Mouse (Mus musculus) retina, embryonic 14.5 days (tissue): ENCODE results near the gene Pde4d.
A peak's percentile ranks its signal among the peaks of the same experiment; 100 is the strongest.

ENCODE experiments used
- DNase-seq: peaks from one replicate; pipeline ENCODE4 v3.0.0-alpha.2; 2015; ENCODE audit warnings: low spot score

Gene Pde4d

DNA sequence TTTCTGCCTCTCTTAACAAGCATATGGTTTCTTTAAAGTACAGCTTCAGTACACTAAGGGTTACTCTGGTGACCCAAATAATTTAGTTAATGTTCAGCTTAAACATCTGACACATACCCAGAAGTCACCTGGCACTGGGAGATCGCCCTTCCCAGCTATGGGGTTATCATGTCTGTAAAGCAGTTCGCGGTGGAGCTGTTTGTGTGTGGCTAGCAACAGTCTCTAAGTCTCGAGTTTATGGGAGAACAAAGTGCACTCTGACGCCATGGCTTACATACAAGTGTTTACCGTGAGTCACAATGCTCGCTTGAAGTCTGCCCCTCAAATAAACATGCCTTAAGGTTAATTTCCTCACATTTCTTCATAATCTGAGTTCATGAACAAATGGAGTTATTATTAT is 1053.0 kb downstream of the Pde4d start:
- no peak for DNase-seq

DNA sequence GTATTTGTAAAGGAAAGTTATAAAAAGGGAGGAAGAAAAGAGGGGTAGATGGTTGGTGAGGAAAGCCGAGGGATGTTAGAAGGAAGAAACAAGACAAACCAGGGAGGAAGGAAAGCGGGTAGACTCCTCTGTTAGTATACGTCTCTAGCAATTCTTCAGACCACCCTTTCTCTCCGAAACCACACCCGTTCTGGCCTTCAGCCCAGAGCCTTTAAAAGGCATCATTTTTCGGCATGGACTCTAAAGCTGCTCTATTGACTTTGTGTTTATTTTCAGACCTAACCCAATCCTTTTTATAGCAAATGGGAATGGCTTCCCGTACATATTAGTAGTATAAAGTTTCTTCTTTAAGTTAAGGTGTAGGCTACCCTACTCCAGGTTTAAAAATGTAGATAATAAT is 1057.0 kb downstream of the Pde4d start:
- DNase-seq = no peak

DNA sequence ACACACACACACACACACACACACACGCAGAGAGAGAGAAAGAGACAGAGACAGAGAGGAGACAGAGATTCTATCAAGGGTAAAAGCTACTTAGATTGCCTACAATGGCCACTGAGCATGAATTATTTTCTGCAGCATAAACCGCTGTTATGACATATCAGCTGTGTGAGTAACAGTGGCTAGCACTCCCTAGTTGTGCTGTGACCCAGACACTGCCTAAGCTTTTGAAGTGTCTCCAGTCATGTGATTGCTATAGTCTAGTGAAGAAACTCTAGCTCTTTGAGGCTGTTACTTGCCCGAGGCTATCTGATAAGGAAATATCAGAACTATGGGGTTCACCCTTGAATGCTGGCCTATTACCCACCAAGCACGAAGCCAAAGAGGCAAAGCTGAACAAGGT is 1058.7 kb downstream of the Pde4d start:
- no peak for DNase-seq

DNA sequence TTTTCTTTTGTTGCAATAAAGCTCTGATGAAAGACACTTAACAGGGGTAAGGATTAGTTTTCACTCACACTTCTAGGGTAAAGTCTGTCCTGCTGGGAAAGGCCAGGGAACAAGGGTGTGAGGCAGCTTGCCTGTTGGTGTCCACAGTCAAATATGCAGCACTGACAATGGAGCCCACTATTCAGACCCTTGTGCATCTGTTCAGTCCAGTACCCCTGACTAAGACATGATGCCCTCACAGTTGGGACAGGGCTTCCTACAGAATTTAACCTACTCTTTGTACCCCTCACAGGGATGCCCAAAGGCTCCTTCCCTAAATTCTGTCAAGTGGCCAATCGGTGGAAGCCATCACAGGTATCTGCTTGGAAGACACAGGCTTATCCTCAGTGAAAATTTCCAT is 1068.4 kb downstream of the Pde4d start:
- DNase-seq = no peak

DNA sequence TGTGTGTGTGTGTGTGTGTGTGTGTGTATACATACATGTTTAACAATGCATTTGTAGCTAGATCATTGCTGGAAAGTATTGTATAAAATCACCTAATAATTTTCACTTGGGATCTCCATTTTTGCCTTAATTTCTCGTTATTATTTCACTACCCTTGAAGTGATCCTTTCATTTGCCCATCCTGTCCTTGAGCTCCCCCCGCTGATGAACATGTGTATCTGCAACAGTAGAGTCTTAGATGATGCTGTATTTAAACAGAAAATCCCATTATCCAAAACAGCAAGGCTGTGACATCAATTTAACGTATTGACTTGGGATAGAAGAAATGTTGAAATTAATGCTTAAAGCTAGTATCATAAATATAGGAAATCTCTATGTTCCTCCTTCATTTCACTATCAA is 1069.7 kb downstream of the Pde4d start:
- no peak for DNase-seq

DNA sequence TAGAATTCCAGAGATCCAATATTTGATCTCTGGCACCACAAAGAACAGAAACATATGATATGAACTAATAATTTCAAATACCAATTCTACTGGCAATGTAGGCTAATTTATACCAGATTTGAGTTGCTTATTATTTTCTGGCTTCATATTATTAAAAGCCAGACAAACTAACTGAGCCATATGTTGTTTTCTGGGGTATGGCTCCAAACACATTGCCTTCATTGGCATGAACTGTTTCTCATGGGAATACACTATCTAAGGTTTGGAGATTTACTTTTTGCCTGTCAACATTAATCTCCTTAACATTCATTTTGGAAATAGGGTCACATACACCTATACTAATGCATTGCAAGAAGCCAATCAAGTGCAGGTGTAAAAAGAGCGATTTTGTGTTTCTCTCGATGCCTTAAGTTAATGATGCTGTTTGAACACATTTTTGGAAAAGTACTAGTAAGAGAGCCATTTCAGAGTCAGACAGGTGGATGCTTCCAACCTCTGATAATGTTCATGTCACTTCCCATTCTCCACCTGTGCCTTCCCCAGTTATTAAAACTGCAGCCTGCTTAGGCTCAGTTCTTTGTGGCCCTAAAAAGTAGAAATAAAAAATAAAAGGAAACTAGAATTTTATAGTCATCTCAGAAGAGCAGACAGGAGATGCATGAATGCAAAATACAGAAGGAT is 1070.4 kb downstream of the Pde4d start:
- DNase-seq = no peak

DNA sequence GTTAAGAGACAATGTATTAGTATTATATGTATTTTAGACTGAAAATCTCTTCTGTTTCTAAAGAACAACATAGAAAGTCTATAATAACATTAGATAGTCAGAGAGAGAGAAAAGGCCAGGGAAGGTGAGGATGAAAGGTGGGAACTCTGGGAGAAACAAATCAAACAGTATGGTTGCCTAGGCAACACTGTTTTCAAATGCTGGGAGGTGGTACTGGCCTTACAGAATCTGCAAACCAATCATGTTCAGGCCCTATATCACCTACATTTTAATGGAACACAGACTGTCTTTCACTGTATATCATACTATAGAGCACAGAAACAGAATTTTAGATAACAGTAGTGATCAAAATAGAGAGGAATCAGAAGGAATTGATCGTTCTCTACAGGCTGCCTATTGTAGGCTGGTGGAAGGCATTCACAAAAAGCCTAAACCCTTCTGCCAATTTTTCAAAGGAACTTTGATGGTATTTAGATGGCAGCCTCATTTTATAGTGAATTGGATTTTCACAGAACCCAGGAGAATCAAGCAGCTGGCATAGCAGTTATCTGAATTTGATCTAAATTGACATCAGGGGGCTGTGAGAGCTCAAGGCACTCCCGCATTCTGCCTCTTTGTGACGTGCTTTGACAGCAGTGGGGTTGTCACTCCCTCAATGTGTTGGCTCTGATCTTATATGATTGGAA is 1084.2 kb downstream of the Pde4d start:
- DNase-seq = peak; percentile 25

DNA sequence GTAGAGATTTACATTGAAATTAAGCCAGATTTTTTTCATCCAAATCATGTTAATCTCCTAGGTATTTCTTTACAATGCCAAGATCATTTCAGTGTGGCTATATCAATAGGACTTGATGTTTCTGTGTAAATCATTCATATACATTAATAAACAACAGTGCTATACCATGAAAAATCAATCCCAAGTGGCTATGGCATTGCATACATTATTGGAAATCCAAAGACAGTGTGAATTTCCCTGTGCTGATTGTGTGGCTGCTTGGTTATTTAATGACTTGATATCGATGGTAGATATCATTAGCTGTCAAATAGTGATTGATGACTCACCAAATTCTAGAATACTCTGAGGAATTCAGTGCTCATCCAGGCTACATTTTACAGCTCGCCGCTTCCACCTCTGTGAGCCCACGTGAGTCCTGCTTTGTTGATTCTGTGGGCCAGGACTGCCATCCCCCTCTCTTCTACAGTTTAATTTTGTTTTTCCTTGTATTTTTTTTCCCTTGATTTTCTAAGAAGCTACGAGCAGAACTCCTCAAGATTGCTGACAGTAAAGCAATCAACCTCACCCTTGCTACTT is 1085.0 kb downstream of the Pde4d start:
- no peak for DNase-seq

DNA sequence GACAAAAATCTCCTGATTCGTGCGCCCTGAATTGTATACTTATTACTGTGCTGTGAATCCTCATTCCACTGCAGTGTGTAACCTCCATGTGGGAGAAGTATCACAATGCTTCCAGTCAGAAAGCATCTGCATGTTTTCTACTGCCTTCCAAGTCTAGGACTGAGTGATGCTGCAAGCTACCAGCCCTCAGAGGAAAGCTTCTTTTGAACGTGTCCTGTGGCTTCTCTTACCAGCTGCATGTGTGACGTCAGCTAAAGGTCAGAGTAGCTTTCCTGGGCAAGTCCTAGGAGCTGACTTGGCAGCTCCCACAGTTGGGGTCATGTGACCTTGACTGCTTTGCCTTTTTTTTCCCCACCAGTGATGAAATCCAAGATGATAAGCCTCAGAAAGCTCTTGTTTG is 1086.9 kb downstream of the Pde4d start:
- no peak for DNase-seq

DNA sequence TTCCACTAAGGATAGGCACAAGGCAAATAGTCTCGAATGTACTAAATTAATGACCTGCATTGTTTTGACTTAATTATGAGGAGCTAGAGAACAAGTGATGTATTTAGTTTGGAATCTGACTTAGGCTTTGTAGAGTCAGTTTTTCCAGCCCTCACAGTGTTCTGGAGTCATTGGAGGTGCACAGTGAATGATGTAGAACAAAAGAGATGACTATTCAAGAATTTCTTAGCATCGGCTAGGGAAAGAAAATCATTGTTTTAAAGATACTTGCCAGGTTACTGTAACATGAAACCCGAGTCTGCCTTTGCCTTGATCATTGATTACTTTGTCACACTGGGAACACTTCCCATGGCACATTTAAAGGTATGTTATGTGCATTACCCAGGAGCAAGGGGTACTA is 1089.6 kb downstream of the Pde4d start:
- no peak for DNase-seq

DNA sequence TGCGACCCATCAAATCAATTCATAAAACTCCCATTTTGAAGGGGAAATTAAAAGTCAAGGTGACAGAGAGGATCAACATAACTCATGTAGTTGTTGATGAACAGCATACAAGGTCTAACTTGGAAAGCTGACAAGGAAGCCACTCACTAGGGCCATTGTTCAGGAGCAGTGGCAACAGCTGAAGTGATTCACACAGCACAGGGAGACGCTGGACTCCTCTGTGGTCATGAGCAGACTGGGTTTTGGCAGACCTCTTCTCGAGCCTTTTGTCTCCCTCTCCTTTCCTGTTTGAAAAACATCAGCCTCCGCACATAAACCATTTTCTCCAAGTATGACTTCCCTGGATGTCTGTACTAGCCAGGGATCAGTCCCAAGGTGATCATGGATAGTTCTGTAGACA is 1094.9 kb downstream of the Pde4d start:
- no peak for DNase-seq

DNA sequence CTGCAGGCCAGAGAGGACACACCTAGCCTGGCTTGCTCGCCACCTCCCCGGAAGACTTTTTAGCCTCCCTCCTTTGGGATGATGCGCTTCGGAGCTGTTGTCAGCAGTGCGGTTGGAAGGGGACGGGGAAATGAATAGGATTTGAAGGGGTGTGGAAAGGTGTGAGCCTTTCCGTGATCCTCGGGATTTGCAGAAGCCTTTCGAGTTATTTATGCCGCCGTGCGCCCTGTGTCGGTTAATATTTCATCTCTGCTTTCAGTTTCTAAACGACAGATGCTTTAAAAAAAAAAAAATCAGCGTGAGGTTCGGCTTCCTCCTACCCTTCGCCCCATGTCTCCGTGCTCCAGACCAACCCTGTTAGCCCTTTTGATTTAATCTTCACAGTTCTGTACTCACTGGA is 1096.6 kb downstream of the Pde4d start:
- DNase-seq = no peak

DNA sequence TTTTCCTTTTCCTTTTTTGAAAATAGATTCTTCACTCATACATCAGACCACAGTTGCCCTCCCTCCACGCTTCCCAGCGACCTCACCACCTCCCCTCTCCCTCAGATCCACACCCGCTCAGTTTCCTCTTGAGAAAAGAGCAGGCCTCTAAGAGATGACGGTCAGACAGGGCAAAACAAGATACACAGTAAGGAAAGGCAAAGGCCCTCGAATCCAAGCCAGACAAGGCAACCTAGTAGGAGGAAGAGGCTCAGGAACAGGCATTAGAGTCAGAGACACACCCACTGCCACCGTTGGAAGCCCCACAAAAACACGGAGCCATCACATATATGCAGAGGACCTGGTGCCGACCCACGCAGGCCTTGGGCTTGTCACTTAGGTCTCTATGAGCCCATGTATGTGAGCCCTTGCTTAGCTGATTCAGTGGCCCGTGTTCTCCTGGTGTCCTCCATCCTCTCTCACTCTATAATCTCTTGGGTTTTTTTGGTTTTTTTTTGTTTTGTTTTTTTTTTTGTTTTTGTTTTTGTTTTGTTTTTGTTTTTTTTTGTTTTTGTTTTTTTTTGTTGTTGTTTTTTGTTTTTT is 1097.3 kb downstream of the Pde4d start:
- no peak for DNase-seq

DNA sequence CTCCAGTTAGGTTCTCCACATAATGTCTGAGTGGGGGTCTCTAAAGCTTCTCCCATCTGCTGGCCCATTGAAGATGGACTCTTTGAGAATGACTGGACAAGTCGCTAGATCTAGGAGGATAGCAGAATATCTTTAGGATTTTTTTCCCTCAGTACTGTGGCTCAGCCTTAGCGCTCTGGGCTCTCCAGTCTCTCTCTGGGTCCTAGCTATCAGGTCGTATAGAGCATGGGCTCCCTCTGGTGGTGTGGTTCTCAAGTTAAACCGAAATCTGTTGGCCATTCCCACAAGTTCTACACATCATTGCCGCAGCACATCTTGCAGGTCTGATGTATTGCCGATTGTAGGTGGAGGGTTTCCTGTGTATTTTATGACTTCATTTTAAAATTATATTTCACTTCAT is 1098.0 kb downstream of the Pde4d start:
- peak; percentile 95 for DNase-seq

DNA sequence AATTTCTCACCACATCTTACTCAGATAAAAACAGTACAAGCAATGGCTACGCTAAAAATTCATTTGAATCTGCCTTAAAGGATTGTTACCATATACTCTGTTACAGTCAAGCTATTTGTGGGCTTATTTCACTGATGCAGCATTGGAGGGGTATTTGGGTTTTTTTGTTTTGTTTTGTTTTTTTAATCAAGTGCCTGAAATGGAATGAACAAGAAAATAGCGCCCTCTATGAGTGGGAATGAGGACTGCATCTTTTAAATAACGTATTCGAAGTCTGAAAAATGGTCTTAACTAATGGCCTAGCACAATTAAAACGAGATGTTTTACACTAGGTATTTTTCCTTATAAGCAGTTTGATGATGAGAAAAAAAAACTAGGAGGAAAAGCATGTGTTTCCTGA is 1098.5 kb downstream of the Pde4d start:
- DNase-seq = peak; percentile 49

DNA sequence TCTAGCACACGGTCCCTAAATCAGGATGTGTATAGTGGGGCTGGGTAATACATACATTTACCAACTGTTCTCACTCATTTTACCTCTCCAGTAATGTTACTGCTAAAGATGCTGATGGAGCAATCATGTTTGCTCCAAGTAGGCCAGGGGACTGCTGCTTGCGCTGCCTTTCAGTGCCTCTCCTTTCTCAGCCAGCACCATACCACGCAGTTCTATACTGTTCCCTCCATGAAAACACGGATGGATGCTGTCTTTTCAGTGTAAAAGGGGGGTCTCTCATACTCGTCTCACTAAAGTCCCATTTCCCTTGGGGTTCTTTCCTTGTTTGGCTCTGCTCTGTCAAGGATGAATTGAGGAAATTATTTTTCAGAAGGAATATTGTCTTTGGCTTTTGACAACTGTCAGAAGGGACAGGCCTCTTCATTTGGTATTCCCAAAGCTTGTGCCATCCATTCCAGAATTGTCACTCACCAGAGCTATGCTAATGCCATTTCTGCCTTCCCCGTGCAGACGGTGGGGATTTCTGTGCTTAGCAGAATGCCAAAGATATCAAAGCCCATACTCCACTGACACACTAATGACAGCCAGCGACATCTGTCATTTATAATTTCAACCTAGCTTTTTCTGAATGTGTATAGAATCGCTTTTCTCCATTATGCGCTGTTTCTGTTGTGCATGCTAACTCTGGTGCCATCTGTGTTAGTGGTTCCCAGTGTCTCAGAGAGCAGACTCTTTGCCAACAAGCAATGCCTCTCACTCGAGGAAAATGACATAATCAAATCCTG is 1099.2 kb downstream of the Pde4d start:
- DNase-seq = no peak

DNA sequence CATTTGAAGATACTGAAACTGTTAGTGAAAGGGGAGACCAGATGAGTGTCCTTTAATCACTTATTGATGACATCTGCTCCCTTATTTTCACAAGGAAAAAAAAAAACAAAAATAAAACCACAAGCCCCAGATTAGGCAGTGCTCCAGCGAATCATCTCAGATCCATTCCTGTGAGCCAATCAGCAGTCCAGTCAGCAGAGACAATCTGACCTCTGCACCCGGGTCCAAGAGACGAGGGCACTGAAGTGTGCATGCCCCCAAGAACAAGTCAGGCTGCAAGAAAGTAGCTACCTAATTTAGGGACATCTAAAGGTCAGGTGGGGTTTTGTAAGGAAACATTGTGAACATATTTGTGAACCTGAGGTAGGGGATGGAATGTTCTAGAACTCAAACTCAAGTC is 1102.1 kb downstream of the Pde4d start:
- no peak for DNase-seq

DNA sequence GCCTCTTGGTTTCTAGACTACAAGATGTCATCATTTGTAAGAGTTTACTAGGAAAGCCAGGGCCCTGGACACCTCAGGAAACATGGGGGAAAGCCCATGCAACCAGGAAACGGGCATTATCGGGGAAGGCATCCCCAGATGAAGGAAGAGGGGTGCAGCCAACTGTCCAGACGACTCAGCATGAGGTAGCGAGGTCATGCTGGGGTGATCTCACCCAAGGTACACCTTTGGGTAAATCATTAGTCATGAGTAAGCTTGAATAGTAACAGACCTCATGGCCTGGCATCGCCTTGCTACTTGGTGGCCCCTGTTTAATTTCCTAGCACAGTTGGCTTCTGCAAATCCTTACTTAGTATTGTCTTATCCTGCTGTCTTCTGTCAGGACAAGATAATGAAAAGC is 1105.8 kb downstream of the Pde4d start:
- DNase-seq = no peak

DNA sequence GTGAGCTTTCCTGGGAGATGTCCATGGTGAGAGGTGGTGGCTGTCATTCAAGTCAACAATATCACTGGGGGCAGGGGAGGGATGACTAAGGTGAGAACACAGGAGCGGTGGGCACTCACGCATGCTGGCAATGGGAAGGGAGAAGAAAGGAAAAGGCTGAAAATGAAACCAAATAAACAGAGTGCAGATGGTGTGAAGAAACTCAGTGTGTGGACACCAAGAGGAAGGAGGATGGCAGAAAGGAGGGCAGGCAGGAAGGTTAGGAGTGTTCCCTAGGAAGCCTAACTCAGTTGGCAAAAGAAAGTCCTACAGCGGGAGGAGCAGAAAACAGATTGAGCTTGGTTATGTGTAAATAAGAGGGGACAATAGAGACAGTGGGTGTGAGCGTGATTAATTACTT is 1107.1 kb downstream of the Pde4d start:
- no peak for DNase-seq

DNA sequence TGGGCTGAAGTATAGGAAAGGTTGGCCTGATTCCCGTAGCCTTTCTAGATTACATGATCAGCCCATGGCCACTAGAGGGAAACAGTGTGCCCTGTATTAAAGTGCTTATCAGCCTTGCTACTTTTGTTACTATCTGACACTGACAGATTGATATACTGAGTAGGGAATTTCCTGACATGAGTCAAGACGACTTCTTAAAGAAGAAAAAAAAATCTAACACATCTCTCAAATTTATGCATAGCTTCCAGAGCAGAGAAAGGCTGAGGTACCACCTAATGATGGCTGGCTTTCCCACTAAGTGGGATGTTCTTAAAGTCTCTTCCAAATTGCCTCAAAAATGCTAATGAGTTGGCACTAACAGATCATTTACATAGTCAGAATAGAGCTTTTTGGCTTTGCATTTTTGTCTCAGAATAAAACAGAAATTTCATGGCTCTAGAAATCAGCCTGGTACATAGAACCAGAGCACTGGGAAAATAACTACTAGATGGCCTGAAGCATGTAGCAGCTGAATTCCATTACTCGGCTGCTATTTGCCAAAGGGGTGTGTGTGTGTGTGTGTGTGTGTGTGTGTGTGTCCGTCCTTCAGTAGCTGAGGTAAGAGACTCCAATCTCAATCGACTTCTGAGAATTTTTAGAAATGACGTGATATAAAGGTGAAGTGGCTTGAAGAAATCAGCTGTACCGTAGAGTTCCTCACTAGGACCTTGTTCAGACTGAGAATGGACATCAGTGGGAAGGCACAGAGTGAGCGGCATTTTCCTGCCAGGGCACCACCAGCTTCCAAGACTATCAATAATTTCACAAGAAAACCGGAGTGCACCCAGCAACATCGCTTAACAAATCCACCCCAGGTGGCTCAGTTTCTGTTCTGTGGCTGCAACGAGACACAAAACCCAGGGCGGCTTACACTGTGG is 1108.9 kb downstream of the Pde4d start:
- DNase-seq = peak; percentile 73

DNA sequence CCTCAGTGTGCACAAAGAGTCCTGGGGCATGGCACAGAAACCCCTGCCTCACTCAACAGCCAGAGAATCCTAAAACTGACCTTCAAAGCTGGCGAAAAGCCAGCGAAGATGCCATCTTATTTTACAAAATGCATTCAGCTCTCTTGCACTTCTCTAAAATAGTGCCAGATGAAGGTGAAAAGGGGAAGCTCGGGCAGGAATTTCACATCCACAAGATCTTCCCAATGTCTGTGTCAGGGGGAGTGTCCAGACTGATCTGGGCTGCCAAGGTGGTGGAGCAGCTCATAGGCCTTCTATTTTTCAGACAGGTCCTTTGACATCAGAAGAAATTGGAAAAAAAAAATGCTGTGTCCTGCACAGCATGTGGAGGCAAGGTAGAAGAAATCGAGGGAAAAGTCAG is 1110.5 kb downstream of the Pde4d start:
- no peak for DNase-seq
